Mouse (Mus musculus) liver, embryonic 14.5 days (tissue): ENCODE measurements at regions not wholly inside any gene's neighbourhood (a gene's known extent, or its start where the extent isn't known, plus 50 kb on each side); places are given as distances from the start of the nearest gene placed in this dataset.

ENCODE experiments used
- ATAC-seq: fragments of 200-750 bp; cut with Nextera tagmentation; 2 replicates; pipeline ENCODE4 v1.8.0; 2017; ENCODE audit warnings: moderate number of reproducible peaks, mild to moderate bottlenecking, moderate library complexity; ENCODE audit not compliant: insufficient read depth
- DNase-seq, 3 experiments: peaks; one replicate each; pipeline ENCODE4 v3.0.0-alpha.2; 2012 to 2013; ENCODE audit warnings: low read depth in 3 of 3, low spot score in 3 of 3
- H3K27ac ChIP-seq: fragments of 300-500 bp; sonication (generic); 2 replicates; pipeline ENCODE4 v1.5.1; 2014; ENCODE audit warnings: moderate library complexity, mild to moderate bottlenecking, control low read depth, inconsistent platforms
- H3K27me3 ChIP-seq: fragments of 300-500 bp; sonication (generic); 2 replicates; pipeline ENCODE4 v1.6.1; 2014; ENCODE audit warnings: mild to moderate bottlenecking, low read length, moderate library complexity; ENCODE audit not compliant: control insufficient read depth, insufficient read depth
- H3K36me3 ChIP-seq: fragments of 300-500 bp; sonication (generic); replicated peaks from 2 replicates; pipeline ENCODE4 v1.6.1; 2014; ENCODE audit warnings: low read depth; ENCODE audit not compliant: control insufficient read depth, insufficient read depth
- H3K4me1 ChIP-seq, 2 experiments: fragments of 200-500 bp in 1 of 2; fragments of 300-500 bp in 1 of 2; sonication (generic) in 1 of 2; replicated peaks; 2 replicates each; pipeline ENCODE4 v1.6.1; 2012 to 2014; ENCODE audit warnings: antibody characterized with exemption in 1 of 2, inconsistent platforms in 1 of 2, low read length in 1 of 2; ENCODE audit not compliant: control insufficient read depth in 2 of 2, insufficient read depth in 2 of 2
- H3K4me2 ChIP-seq: fragments of 300-500 bp; sonication (generic); 2 replicates; pipeline ENCODE4 v1.6.1; 2014; ENCODE audit warnings: low read depth, mild to moderate bottlenecking, control low read depth, moderate library complexity
- H3K4me3 ChIP-seq, 2 experiments: fragments of 200-500 bp in 1 of 2; fragments of 300-500 bp in 1 of 2; sonication (generic) in 1 of 2; 2 replicates each; pipeline ENCODE4 v1.5.1; 2012 to 2014; ENCODE audit warnings: low read depth in 2 of 2, low read length in 2 of 2, mild to moderate bottlenecking in 2 of 2, control low read depth in 1 of 2, inconsistent platforms in 1 of 2, moderate library complexity in 1 of 2; ENCODE audit not compliant: insufficient read depth in 1 of 2
- H3K9ac ChIP-seq: fragments of 300-500 bp; sonication (generic); replicated peaks from 2 replicates; pipeline ENCODE4 v1.6.1; 2014; ENCODE audit warnings: mild to moderate bottlenecking, control low read depth, moderate library complexity
- H3K9me3 ChIP-seq: fragments of 300-500 bp; sonication (generic); 2 replicates; pipeline ENCODE4 v1.6.1; 2016; ENCODE audit warnings: low read length, mixed read lengths; ENCODE audit not compliant: control insufficient read depth
- CTCF ChIP-seq: IDR thresholded peaks from 2 replicates; pipeline ENCODE4 v1.5.1; 2016; ENCODE audit warnings: antibody characterized with exemption, low read depth, control low read depth
- EP300 ChIP-seq: IDR thresholded peaks from 2 replicates; pipeline ENCODE4 v1.6.1; 2016; ENCODE audit warnings: antibody characterized with exemption, low read depth
- WGBS: fragments of 180-500 bp; shearing (Covaris S2); extraction: QIAGEN DNeasy Blood & Tissue Kit; methylation state at CpG from one replicate; pipeline ENCODE4 v1.1.7; 2014; ENCODE audit not compliant: insufficient replicate concordance; 5-methylcytosine and 5-hydroxymethylcytosine counted together

DNA sequence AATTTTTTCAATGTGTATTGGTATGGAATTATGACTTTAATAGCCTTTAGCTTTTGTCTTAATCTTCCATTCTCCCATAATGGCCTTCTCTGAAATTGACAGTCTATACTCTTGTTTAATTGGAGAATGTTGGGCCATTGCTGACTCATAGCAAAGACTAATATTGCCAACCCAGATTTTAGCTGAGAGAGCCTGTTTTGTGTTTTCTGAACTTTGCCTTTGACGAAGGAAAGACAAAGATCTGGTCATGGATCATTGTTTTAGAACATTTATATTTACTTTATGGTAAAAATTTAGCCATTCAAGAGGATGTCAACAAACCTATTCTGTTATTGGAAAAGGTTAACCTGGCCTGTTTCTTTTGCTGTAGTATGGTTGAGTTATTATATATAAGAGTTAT lies 512.1 kb downstream of the Cypt12 start:
- Histone ChIP-seq H3K36me3 (no peaks in the 10 kb centered on the region), H3K27ac (no peak overlapping the region), H3K4me2 (no peak overlapping the region), H3K4me3 (no peak overlapping the region), H3K9ac (no peak overlapping the region), H3K4me1 (no peaks in the 10 kb centered on the region), H3K27me3 (no peaks in the 10 kb centered on the region), H3K9me3 (no peaks in the 10 kb centered on the region)
- 41% methylated on average over 1 of the region's 1 CpGs for WGBS
- ATAC-seq (no peak), DNase-seq (no peak)
- no peak for TF ChIP-seq EP300

DNA sequence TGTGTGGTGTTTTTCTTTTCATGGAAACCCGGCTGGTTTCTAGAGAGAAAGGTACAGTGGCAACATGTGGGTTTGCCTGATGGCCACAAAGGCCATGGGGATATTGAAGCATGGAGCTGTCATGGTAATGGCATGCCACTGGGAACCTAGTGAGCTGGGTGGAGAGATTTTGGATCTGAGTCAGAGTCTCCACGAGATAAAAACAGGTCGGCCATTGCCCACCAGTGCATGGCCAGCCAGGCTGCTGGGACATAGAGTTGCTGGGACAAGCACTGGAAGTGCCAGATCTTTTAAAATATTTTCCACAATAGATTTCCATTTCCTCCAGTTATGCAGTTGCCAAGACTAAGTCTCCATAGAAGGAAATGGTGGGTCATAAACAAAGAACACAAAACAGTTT lies 523.6 kb downstream of the Cypt12 start:
- no peak for ATAC-seq
- Histone ChIP-seq H3K9me3 (no peaks in the 10 kb centered on the region), H3K4me3 (no peak overlapping the region), H3K9ac (no peak overlapping the region), H3K4me2 (no peak overlapping the region), H3K4me1 (no peaks in the 10 kb centered on the region), H3K27ac (no peak overlapping the region), H3K36me3 (no peaks in the 10 kb centered on the region), H3K27me3 (no peaks in the 10 kb centered on the region)
- DNase-seq = no peak
- no peak for TF ChIP-seq CTCF
- TF ChIP-seq EP300 = no peak
- WGBS = 54% methylated on average over 3 of the region's 3 CpGs

DNA sequence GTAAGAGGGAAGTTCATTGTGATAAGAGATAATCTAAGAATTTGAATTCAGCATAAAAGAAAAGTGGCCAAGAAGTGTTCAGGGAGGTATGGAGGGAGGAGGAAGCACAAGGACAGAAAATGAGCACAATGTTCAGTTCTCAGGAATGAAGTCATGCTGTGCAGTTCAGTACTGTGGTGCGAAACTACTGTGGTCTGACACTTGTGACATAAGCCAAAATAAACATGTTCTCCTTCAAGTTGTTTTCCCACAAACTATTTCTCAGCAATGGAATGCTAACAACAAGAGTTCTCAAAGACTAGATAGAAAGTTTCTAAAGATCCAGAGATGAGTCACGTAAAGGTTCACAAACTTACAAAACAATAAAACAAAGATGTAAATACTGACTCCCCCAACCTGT lies 531.3 kb downstream of the Cypt12 start:
- H3K27ac ChIP-seq = no peak overlapping the region
- H3K9me3 ChIP-seq = no peaks in the 10 kb centered on the region
- H3K4me3 ChIP-seq = no peak overlapping the region
- H3K9ac ChIP-seq = no peak overlapping the region
- WGBS = 65% methylated on average over 2 of the region's 2 CpGs
- H3K4me2 ChIP-seq = no peak overlapping the region
- DNase-seq = no peak
- ATAC-seq = no peak
- TF ChIP-seq EP300 = no peak
- no peak for TF ChIP-seq CTCF
- H3K4me1 ChIP-seq = no peaks in the 10 kb centered on the region
- no peaks in the 10 kb centered on the region for H3K27me3 ChIP-seq
- no peaks in the 10 kb centered on the region for H3K36me3 ChIP-seq

DNA sequence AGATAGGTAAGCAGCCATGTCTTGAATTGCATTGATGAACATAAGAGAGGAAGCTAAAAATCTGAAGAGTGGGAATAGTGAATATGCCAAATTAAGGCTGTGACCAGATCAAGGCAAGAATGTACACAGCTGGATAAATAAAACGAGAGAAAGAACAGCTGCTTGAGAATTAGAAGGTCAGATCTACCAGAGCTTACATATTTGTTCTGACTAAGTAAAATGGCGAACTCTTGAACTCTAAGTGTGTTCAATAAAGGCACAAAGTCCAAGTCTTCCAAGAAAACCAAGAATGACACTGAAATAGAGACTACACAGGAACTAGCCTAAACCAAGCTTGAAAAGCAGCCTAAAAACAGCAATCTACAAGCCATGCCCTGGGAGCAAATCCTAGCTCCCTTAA lies 533.8 kb downstream of the Cypt12 start:
- 52% methylated on average over 2 of the region's 2 CpGs for WGBS
- Histone ChIP-seq H3K4me3 (no peak overlapping the region), H3K27me3 (no peaks in the 10 kb centered on the region), H3K9ac (no peak overlapping the region), H3K36me3 (no peaks in the 10 kb centered on the region), H3K4me2 (no peak overlapping the region), H3K4me1 (no peaks in the 10 kb centered on the region), H3K9me3 (no peaks in the 10 kb centered on the region), H3K27ac (no peak overlapping the region)
- no peak for TF ChIP-seq CTCF
- no peak for TF ChIP-seq EP300
- DNase-seq = no peak
- no peak for ATAC-seq

DNA sequence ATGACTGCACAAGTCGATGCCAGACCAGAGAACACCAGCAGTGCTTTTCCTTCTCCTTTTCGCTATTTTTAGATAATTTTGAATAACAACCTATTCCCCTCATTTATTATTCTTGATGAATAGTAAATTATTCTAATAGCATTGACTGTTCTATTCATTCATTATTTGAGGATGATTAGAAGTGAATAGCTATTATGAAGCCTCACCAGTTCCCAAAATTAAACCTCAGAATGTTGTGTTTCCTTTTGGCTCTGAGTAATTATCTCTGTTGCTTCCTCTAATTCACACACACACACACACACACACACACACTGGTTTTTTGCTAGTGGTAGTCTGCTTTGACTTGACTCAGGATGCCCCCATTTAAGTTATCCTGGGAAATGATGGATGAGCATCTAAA lies 540.7 kb downstream of the Cypt12 start:
- DNase-seq = no peak
- H3K9ac ChIP-seq = no peak overlapping the region
- H3K27ac ChIP-seq = no peak overlapping the region
- TF ChIP-seq EP300 = no peak
- H3K9me3 ChIP-seq = no peaks in the 10 kb centered on the region
- H3K4me3 ChIP-seq = no peak overlapping the region
- no peak overlapping the region for H3K4me2 ChIP-seq
- no peaks in the 10 kb centered on the region for H3K27me3 ChIP-seq
- H3K36me3 ChIP-seq = no peaks in the 10 kb centered on the region
- ATAC-seq = no peak
- no peaks in the 10 kb centered on the region for H3K4me1 ChIP-seq
- WGBS = 32% methylated on average over 2 of the region's 2 CpGs

DNA sequence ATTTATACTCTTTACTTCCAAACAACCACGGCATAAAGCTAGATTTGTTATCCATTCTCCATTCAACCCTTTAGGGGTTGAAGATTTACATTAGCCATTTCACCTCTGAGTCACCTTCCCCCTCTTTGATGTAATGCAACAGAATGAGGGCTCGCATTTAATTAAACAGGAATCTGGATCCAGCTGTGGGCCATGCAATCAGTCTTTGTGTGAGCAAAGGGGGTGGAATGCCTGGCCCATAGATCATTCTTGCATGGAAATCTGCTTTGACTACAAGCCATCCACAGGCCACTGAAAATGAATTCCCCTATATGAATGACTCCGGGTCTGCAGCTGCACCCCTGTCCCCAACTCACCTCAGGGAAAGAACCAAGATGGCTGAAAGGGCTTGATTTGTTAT lies 574.4 kb downstream of the Cypt12 start:
- ATAC-seq = no peak
- 52% methylated on average over 3 of the region's 3 CpGs for WGBS

More for the DNA sequence above, 574.4 kb downstream of the Cypt12 start:
- no peak for TF ChIP-seq EP300
- TF ChIP-seq CTCF = no peak
- Histone ChIP-seq H3K4me1 (no peaks in the 10 kb centered on the region), H3K9ac (no peak overlapping the region), H3K27me3 (no peaks in the 10 kb centered on the region), H3K4me3 (no peak overlapping the region), H3K9me3 (no peaks in the 10 kb centered on the region), H3K27ac (no peak overlapping the region), H3K36me3 (no peaks in the 10 kb centered on the region), H3K4me2 (no peak overlapping the region)
- DNase-seq = no peak
